Mouse (Mus musculus) layer of hippocampus, adult 8-10 months (tissue): ENCODE data around the gene Phc1. TPM values are rescaled to one million over a fixed set of nuclear protein-coding genes. Genes with fewer than 3 reads are reported as not detected.
A peak's percentile ranks its signal among the peaks of the same experiment; 100 is the strongest.

Experiments
- DNase-seq, 2 experiments: peaks; one replicate each; pipeline ENCODE4 v3.0.0; 2022; ENCODE audit warnings: low spot score in 2 of 2
- total RNA-seq, 4 experiments: library from RNA; stranded (reverse); gene quantifications; 2 replicates each; pipeline ENCODE4 v1.2.4; 2022

Gene Phc1
- total RNA-seq, 4 experiments from 2014 or later: 48.8 to 66.7 (median 61.3) TPM

GRCm38 (mm10) chr6:122296918-122297278, 43.5 kb downstream of the Phc1 start:
- no peak for DNase-seq

- no peak for DNase-seq
Observed at GRCm38 (mm10) chr6:122295242-122295641, 45.1 kb downstream of the Phc1 start.

GRCm38 (mm10) chr6:122294290-122294689, 46.1 kb downstream of the Phc1 start:
- DNase-seq: no peak

- DNase-seq: no peak
Observed at GRCm38 (mm10) chr6:122293796-122294195, 46.6 kb downstream of the Phc1 start.

GRCm38 (mm10) chr6:122293121-122293520, 47.2 kb downstream of the Phc1 start:
- DNase-seq: no peak

GRCm38 (mm10) chr6:122292184-122292583, 48.2 kb downstream of the Phc1 start:
- DNase-seq: no peak

GRCm38 (mm10) chr6:122291735-122292134, 48.6 kb downstream of the Phc1 start:
- DNase-seq: no peak

DNA sequence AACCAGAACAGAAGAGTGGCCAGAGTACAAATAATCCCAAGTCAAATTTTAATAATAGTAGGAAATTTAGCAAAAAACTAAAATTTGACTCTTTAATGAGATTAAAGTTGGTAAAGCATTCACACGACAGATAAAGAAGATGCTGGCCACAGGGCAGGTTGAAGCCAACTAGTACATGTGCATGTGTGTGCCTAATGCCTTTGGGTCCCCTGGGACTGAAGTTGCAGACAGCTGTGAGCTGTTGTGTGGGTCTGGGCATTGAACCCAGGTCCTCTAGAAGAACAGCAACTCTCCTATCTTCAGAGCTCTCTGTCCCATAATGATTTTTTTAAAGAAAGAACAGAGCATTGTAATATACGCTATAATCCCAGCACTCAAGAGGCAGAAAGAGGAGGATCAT, 49.1 kb downstream of the Phc1 start:
- no peak for DNase-seq

- DNase-seq: no peak
Observed at GRCm38 (mm10) chr6:122290253-122290652, 50.1 kb downstream of the Phc1 start.

- no peak for DNase-seq
Observed at GRCm38 (mm10) chr6:122289313-122289712, 51.0 kb downstream of the Phc1 start.

DNA sequence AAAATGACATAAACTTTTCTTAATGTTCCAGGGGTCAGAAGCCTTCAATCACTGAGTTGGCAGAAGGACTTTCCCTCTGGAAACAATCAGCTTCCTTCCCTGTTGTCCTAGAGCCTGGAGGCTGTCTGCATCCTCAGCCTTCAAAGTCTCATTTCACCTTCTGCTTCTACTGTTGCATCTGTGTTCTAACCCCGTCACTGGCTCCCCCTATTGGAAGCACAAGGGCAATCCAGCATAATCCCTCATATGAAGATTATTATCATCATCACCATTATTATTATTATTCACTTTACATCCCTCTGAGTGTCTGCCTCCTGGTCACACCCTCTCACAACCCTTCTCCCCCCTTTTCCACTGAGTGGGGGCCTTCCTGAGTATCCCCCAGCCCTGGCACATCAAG, 52.1 kb downstream of the Phc1 start:
- DNase-seq: no peak

DNA sequence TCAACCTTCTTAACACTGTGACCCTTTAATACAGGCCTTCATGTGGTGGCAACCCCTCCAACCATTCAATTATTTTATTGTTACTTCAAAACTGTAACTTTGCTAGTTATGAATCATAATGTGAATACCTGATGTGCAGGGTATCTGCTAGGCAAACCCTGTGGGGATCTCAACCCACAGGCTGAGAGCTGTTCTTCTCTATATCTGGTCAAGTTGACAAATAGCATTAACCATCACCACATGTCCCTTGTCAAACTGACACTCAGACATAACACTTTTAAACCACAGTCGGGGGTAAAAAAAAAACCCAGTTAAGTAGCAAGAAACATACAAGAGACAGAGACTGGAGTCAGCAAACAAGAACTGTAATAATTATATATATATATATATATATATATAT, 55.5 kb downstream of the Phc1 start:
- no peak for DNase-seq

GRCm38 (mm10) chr6:122284304-122284703, 56.1 kb downstream of the Phc1 start:
- no peak for DNase-seq

GRCm38 (mm10) chr6:122283429-122283828, 56.9 kb downstream of the Phc1 start:
- DNase-seq: no peak

DNA sequence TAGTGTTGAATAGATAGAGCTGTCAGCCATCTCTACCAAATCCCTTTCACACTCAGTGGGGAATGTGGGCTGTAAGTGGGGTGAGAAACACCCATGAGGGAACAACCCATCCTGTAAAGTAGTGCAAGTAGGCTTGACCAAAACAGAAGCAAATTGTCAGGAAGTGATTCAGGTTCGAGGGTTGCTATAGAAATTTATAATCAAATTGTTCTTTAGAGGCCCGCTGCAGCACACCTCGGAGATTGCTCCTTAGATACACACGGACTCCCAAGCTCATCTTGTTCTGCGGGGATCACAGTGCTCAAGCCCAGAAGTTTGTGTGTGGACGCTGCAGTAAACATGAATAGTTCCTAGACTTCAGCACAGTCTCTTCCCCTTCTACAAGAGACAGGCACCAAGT, 57.6 kb downstream of the Phc1 start, which contains the start of gene Klrg1:
Gene Klrg1 (minus strand): TSS at position 101 of the 400 bp plus-strand sequence.
- DNase-seq: no peak

GRCm38 (mm10) chr6:122276565-122276964, 63.8 kb downstream of the Phc1 start:
- no peak for DNase-seq

DNA sequence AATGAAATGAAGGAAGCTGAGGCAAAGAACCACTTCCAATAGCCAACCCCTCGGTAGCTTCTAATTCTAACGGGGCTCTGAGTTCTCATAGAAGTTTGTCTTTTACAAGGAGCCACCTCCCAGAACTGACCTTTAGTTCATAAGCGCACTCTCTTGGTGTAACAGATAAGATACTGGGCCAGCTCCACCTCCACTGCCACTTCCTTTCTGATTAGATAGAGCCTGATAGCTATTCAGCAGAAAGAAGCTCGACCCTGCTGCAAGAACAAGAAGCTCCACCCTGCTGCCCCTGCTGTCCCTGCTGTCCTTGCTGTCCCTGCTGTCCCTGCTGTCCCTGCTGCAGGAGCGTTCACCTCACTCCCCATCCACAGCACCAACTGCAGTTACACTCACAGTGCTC, 65.8 kb downstream of the Phc1 start:
- no peak for DNase-seq

- DNase-seq: no peak
Observed at GRCm38 (mm10) chr6:122270152-122270551, 70.2 kb downstream of the Phc1 start.

DNA sequence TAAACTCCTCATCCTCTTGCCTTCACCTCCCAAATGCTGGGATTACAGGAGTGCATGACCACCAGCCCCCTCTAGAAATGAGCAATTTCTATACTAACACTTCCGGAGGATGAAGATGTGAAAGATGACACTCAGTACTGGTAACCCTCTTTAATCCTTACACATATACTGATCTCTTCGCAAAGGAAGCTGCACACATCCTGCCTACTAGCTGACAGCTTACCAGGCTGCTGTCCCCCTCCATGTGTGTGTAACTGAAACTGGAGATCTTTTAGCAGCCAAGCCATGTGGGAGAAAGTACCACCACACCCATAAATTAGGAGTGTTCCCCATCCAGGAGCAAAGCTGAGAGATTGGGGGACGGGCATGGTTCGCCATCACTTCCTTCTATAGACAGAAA, 71.2 kb downstream of the Phc1 start:
- no peak for DNase-seq

- peak; percentile 75 to 84 for DNase-seq
Observed at GRCm38 (mm10) chr6:122268561-122268960, 71.8 kb downstream of the Phc1 start.
